Mouse (Mus musculus): ENCODE measurements around the gene Med22.
"Not testable (repeated sequence)": the region's sequence is repeated elsewhere in the genome, so short reads cannot be mapped to it uniquely, and the experiment has no call there.

Med22 gene

DNA sequence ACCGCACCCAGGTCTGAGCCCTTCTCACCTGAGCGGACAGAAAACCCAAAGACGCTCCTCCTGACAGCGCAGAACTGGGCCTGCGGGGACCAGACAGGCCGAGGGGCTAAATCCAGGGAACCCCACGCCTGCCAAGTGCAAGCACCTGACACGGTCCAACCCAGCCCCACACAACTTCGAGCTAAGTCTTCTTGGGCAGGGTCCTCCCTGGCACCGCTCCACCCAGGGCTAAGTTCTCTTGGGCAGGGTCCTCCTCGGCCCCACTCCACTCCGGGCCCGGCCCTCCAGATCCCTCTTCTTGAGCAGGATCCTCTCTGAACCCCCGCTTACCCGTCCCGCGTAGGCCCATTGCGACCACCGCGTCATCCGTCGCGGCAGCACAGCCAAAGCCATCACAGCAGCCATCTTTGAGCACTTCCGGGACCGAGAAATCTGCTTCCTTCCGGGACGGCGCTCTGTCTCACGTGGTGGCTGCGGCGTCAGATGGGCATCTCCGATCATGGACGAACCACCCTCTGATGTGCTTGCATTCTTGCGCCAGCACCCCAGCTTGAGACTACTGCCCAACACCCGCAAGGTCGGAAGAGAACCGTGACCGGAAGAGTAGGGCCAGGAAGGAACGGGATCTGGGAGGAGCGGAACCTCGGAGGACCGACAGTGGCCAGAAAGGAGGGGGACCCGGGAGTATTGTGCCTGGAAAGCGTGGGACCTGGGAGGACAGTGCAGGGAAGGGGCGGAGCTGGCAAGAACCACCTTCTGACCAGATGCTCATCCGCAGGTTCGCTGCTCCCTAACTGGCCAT is 5.7 kb upstream of the Med22 start, which contains the start of the genes Surf2 and Surf1:
Gene Surf2, plus strand, starts transcription at position 441 of the 802 bp plus-strand sequence.
Gene Surf1, minus strand, starts transcription at position 604 of the 802 bp plus-strand sequence.
- peak; percentile 83 for DNase-seq

- no peak for DNase-seq
Observed at GRCm38 (mm10) chr2:26914148-26914941, 3.9 kb upstream of the Med22 start.

- no peak for DNase-seq
Observed at GRCm38 (mm10) chr2:26913416-26914147, 3.1 kb upstream of the Med22 start.

DNA sequence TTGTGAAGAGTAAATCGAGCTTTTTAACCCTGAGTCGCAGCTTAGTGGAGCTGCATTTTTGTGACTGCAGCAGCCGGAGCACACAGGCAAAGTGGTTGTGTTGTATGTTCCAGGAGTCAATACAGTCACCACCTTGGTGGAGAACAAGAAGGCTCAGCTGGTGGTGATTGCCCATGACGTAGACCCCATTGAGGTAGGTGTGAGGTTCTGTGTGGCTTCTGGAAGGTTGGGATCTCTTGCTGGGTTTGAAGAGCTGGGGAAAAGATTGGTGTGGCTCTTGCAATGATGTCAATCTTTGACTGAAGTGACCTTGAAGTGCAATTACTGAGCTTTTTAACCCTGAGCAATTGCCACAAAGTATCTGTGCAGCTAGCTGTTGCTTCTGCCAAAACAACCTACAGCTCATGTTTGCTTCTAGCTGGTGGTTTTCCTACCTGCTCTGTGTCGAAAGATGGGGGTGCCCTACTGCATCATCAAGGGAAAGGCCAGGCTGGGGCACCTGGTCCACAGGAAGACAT is 1.8 kb upstream of the Med22 start:
- DNase-seq = no peak

- no peak for DNase-seq
Observed at GRCm38 (mm10) chr2:26910994-26911765, 703 bp upstream of the Med22 start.

- no peak for DNase-seq
Observed at GRCm38 (mm10) chr2:26909387-26909784, 1.1 kb downstream of the Med22 start.

DNA sequence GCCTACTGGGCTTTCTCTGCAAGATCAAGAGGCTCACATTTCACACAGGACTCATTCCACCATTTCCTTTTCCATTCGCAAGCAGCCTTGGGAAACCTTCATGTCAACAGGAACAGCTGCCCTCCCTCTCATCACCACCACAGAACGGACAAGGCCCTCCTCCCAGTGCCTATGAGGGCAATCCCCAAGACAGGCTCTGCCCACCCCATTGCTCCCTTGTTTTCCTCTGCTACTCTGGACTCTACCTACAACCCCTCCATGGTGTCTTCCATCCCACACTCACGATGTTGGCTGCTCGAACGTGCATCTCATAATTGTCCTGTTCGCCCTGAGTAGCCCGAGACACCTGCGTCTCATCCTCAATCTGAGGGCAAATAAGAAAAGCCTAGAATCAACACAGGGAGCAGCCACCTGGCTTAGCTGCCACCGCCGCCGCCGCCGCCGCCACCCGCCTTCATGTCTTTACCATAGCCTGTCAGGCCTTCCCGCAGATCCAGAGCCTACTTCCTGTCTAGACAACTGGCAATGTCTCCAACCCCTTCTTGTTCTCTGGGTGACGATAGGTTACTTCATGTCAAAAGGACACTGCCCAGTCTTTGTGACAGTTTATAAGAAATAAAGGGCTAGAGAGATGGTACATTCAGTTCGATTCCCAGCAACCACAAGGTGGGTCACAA is 1.6 kb downstream of the Med22 start:
- DNase-seq = no peak

GRCm38 (mm10) chr2:26907109-26907508 is 3.4 kb downstream of the Med22 start:
- no peak for DNase-seq

DNA sequence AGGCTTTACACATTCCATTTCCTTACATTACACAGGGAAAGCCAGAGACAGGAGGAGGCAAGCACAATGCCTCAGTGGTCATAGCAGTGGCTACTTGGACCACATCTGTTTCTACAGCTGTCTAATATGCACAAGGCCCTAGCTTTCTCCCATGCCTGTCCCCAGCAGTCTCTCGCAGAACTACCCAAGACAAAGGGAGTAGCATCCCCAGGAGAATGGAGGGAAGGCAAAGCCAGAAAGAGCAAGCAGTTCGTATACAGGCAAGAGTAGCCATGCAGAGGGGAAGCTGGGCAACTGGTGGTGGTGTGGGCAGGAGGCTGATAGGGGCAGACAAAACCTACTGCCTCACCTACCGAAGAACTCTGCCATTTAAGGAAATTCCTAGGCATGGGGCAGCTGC is 4.0 kb downstream of the Med22 start:
- no peak for DNase-seq

DNA sequence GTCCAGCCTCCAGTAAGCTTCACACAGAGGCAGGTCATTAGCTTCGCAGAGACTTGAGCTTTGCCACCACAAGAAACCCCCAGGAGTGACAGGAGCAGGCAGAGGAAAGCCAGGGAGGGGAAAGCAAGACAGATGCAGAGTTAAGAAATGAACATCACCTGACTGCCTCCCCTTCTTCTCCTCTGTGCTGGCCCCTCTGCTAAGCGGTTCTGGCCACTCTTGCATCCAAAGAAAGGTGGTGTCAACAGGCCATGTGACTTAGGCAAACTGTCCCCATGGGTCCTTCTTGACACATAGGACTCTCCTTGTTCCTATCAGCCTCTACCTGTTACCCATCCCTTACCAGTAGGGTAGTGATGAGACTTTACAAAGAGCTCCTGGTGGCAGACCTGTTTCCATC is 4.5 kb downstream of the Med22 start:
- no peak for DNase-seq

- DNase-seq = no peak
Observed at GRCm38 (mm10) chr2:26903311-26903710, 7.2 kb downstream of the Med22 start.

- DNase-seq = peak; percentile 96
Observed at GRCm38 (mm10) chr2:26902467-26903220, 7.8 kb downstream of the Med22 start, which contains the start of gene Surf6. TSS of gene Surf6 (minus strand) at chr2:26902879.

DNA sequence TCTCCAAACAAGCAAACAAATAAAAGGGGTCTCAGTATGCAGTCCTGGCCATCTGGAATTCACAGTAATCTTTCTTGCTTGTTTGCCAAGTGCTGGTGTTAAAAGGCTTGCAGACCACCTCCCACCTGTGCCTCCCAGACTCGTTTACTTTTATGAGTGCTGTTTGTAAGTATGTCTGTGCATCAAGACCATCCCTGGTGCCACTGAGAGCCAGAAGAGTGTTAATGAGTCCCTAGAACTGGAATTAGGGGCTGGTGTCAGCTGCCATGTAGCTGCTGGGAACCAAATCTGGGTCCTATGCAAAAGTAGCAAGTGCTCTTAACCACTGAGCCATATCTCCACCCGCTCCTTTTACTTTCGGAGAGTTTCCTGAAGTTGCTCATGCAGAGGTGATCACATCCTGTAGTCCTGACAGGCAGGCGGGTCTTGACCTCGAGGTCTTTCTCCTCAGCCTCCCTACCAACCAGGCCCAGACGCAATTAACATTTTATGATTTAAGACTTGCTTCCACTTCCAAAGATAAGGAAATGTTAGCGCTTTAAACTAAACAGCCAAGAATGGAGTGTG is 8.6 kb downstream of the Med22 start:
- DNase-seq = no peak

DNA sequence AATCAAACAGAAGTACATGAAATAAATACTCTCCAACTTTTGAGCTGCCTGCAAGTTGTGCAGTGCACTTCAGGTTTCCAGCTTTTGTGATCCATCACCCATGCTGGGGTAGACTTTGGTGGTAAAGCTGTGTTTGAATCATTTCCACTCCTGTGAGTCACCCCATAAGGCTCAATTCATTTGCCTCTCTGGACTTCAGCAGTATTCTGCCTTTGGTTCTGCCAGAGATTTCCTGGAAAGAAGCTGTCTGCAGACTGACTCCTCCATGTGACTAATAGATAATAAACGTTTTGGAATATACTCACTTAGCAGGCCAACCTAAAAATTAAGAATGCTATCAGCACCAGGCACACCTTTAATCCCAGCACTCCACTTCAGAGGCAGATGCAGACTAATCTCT is 9.7 kb downstream of the Med22 start:
- no peak for DNase-seq

- DNase-seq = no peak
Observed at GRCm38 (mm10) chr2:26895898-26896297, 14.6 kb downstream of the Med22 start.

DNA sequence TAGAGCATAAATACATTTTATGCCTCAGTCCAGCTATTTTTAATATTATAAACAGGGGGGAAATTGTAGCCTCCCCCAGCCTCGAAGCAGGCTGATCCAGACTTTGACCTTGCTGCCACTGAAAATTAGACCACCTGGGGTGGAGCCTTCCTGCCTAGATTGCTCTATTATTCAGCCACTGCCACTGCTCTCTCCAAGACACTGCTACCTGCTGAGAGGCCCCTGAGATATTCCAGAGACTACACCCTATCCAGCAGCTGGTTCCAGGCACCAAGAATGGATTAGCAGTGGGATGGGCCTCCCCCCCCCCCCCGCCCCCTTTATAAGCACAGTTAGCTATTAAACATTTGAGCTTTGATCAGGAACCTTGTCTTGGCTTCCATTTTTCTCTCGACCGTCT is 24.3 kb downstream of the Med22 start:
- DNase-seq = not testable (repeated sequence)

- DNase-seq = not testable (repeated sequence)
Observed at GRCm38 (mm10) chr2:26885541-26885940, 24.9 kb downstream of the Med22 start.

GRCm38 (mm10) chr2:26878571-26878970 is 31.9 kb downstream of the Med22 start:
- no peak for DNase-seq

- no peak for DNase-seq
Observed at GRCm38 (mm10) chr2:26870666-26871065, 39.8 kb downstream of the Med22 start.

- DNase-seq = no peak
Observed at GRCm38 (mm10) chr2:26864879-26865278, 45.6 kb downstream of the Med22 start, which contains the start of gene Abo. TSS of gene Abo (minus strand) at chr2:26864979.
